Mouse (Mus musculus): ENCODE measurements around the gene Olfr1153.

DNA sequence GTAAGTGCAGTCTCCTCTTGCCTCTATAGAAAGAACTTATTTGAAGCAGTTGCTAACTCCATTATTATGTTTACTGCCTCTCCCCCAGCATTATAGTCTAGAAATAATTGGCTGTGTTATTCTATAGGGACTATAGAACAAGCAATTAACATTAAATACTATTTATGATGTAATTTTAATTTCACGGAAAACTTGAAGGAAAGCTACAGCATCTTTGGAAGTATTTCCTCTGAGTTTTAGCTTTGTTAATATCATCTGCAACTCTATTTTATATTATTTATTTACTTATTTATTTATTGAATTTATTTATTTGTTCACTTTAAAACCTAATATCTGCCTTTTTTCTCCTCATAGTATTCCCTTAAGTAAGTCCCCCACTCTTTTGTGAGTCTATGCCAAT is 50.3 kb downstream of the Olfr1153 start, which contains the start of gene Olfr1155:
- TF ChIP-seq CTCF (IDR thresholded peaks at IDR 0.05; ENCODE audit: insufficient read depth, low read depth, low read length) (no peak), POLR2A (IDR thresholded peaks at IDR 0.05; ENCODE audit: insufficient read depth, low read depth, low read length) (no peak)

Measured in olfactory bulb, adult 2 months (tissue).